Mouse (Mus musculus) liver, adult 2 months (tissue): Measurements from ENCODE around the gene Ift20. TPM values are rescaled to one million over a fixed set of nuclear protein-coding genes. Genes with fewer than 3 reads are reported as not detected.

Experiments
- polyA plus RNA-seq: library from polyadenylated mRNA; depleted of rRNA; stranded (reverse); fragments of >200 nt; gene quantifications from 2 replicates; pipeline ENCODE4 v1.2.3, GENCODE M21; 2012; rRNA removed
- total RNA-seq: library from RNA; depleted of rRNA; stranded (reverse); fragments of >200 nt; gene quantifications from 2 replicates; pipeline ENCODE4 v1.2.3, GENCODE M21; 2014; rRNA removed

The Ift20 gene
- total and polyA plus RNA-seq, 2 experiments, result 80.7 to 120 TPM

Other genes with a start within 250 kb of the Ift20 start
- 0.18 and 0.27 TPM in 2 replicates for gene BC030499, start 245.5 kb upstream of the Ift20 start, total RNA-seq
- 0.11 and 0.13 TPM in 2 replicates for gene BC030499, start 245.5 kb upstream of the Ift20 start, polyA plus RNA-seq
- gene Spag5, start 234.8 kb upstream of the Ift20 start, total RNA-seq, result 0.54 and 0.83 TPM in 2 replicates
- gene Spag5, start 234.8 kb upstream of the Ift20 start, polyA plus RNA-seq, result 0.15 and 0.19 TPM in 2 replicates
- 15.8 and 16.9 TPM in 2 replicates for gene Aldoc, start 213.4 kb upstream of the Ift20 start, total RNA-seq
- gene Aldoc, start 213.4 kb upstream of the Ift20 start, polyA plus RNA-seq, result 8.8 and 19.1 TPM in 2 replicates
- gene Pigs, start 207.9 kb upstream of the Ift20 start, total RNA-seq, result 6.6 and 8.6 TPM in 2 replicates
- 34.9 and 35.5 TPM in 2 replicates for gene Pigs, start 207.9 kb upstream of the Ift20 start, polyA plus RNA-seq
- gene Unc119, start 192.9 kb upstream of the Ift20 start, total RNA-seq, result 5.5 and 7.2 TPM in 2 replicates
- 7.7 and 12.7 TPM in 2 replicates for gene Unc119, start 192.9 kb upstream of the Ift20 start, polyA plus RNA-seq
- not detected in 2 replicates for gene Foxn1, start 149.8 kb upstream of the Ift20 start, total RNA-seq
- not detected in 2 replicates for gene Foxn1, start 149.8 kb upstream of the Ift20 start, polyA plus RNA-seq
- gene Slc13a2, start 114.1 kb upstream of the Ift20 start, total RNA-seq, result 0.65 and 1.9 TPM in 2 replicates
- gene Slc13a2, start 114.1 kb upstream of the Ift20 start, polyA plus RNA-seq, result 4.7 and 5.6 TPM in 2 replicates
- gene Slc46a1, start 70.7 kb upstream of the Ift20 start, total RNA-seq, result 36.2 and 38.0 TPM in 2 replicates
- 133 and 146 TPM in 2 replicates for gene Slc46a1, start 70.7 kb upstream of the Ift20 start, polyA plus RNA-seq
- 0.09 and 0.34 TPM in 2 replicates for gene Sarm1, start 38.6 kb upstream of the Ift20 start, total RNA-seq
- gene Sarm1, start 38.6 kb upstream of the Ift20 start, polyA plus RNA-seq, result 0.21 and 0.24 TPM in 2 replicates
- gene Vtn, start 37.3 kb upstream of the Ift20 start, total RNA-seq, result 2,089 and 2,597 TPM in 2 replicates
- 3,152 and 3,193 TPM in 2 replicates for gene Vtn, start 37.3 kb upstream of the Ift20 start, polyA plus RNA-seq
- 0.34 and 0.37 TPM in 2 replicates for gene Sebox, start 32.9 kb upstream of the Ift20 start, total RNA-seq
- gene Sebox, start 32.9 kb upstream of the Ift20 start, polyA plus RNA-seq, result 0.36 and 0.91 TPM in 2 replicates
- 7.7 and 10.8 TPM in 2 replicates for gene Tmem199, start 24.2 kb upstream of the Ift20 start, total RNA-seq
- gene Tmem199, start 24.2 kb upstream of the Ift20 start, polyA plus RNA-seq, result 5.9 and 6.1 TPM in 2 replicates
- 63.5 and 67.5 TPM in 2 replicates for gene Poldip2, start 24.2 kb upstream of the Ift20 start, total RNA-seq
- 77.6 and 80.9 TPM in 2 replicates for gene Poldip2, start 24.2 kb upstream of the Ift20 start, polyA plus RNA-seq
- gene Tnfaip1, start within 50 bp of the Ift20 start, total RNA-seq, result 11.5 and 14.4 TPM in 2 replicates
- gene Tnfaip1, start within 50 bp of the Ift20 start, polyA plus RNA-seq, result 13.9 and 16.7 TPM in 2 replicates
- 102 and 123 TPM in 2 replicates for gene Tmem97, start 14.4 kb downstream of the Ift20 start, total RNA-seq
- 76.5 and 91.6 TPM in 2 replicates for gene Tmem97, start 14.4 kb downstream of the Ift20 start, polyA plus RNA-seq
- gene Nlk, start 161.0 kb downstream of the Ift20 start, total RNA-seq, result 7.0 and 7.5 TPM in 2 replicates
- 4.8 and 5.5 TPM in 2 replicates for gene Nlk, start 161.0 kb downstream of the Ift20 start, polyA plus RNA-seq
- 13.4 and 14.1 TPM in 2 replicates for gene Ccnq, start 215.4 kb downstream of the Ift20 start, total RNA-seq
- 23.4 and 27.9 TPM in 2 replicates for gene Ccnq, start 215.4 kb downstream of the Ift20 start, polyA plus RNA-seq